Mouse (Mus musculus): ENCODE measurements around the gene Neurl2. TPM values are rescaled to one million over a fixed set of nuclear protein-coding genes. Genes with fewer than 3 reads are reported as not detected.
"Not testable (repeated sequence)": the region's sequence is repeated elsewhere in the genome, so short reads cannot be mapped to it uniquely, and the experiment has no call there.

The Neurl2 gene
- polyA plus RNA-seq, 1 experiment from 2014 or later: 4.2 TPM

DNA sequence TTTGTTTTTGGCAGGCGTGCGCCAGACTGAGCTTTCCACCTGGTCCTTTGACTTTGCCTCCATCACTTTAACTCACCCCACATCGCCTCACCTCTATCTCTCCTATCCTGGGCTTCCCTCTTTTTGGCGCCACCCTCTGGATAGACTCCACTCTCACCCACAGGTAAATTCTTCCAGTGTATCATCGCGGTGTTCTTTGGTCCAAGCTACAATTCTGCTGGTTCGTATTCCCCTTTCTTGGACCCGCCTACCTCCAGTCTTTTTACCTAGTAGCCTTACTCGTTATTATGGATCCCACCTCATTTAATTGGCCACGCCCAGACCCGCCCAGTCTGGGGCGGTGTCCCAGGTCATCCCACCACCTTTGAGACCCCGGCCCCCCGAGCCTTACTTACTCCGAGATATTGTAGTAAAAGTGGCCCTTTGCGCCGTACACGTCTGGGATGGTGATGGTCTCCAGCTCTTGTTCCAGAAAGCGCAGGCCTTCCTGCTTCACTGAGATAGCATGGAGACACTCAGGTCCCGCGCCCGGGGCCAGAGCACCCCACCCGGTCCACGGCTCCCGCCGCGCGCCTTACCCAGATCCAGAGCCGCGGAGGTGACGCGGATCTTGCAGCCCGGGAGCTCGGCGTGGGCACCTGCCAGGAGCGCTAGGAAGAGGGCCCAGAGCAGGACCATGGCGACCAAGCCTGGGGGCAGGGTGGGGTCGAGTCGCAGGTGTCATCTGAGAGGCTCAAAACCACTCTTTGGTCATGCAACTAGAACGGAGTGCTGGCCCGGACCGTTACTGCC, 23.2 kb upstream of the Neurl2 start:
- Histone ChIP-seq H3K9me3 (replicated peaks) (no peaks in the 10 kb centered on the region), H3K27ac (no peak overlapping the region), H3K9ac (peak overlapping the region; percentile 61), H3K36me3 (ENCODE audit: poor library complexity, severe bottlenecking) (no peaks in the 10 kb centered on the region), H3K4me2 (peak overlapping the region; percentile 96), H3K4me3 (peak overlapping the region; percentile 49), H3K27me3 (peaks cover 56% of the 10 kb centered on the region), H3K4me1 (peaks cover 22% of the 10 kb centered on the region)
- under 1% methylated on average over 42 of the region's 42 CpGs for WGBS
- ATAC-seq: no peak

- peaks cover 56% of the 10 kb centered on the region for H3K27me3 ChIP-seq
- H3K4me1 ChIP-seq: peaks cover 22% of the 10 kb centered on the region
- H3K27ac ChIP-seq; H3K4me3 ChIP-seq; H3K9ac ChIP-seq; H3K4me2 ChIP-seq; H3K36me3 ChIP-seq (ENCODE audit: poor library complexity, severe bottlenecking); H3K9me3 ChIP-seq (replicated peaks); ATAC-seq: not testable (repeated sequence)
- 81% methylated on average over 5 of the region's 5 CpGs for WGBS
Measured at GRCm38 (mm10) chr2:164855572-164855971, 22.3 kb upstream of the Neurl2 start.

DNA sequence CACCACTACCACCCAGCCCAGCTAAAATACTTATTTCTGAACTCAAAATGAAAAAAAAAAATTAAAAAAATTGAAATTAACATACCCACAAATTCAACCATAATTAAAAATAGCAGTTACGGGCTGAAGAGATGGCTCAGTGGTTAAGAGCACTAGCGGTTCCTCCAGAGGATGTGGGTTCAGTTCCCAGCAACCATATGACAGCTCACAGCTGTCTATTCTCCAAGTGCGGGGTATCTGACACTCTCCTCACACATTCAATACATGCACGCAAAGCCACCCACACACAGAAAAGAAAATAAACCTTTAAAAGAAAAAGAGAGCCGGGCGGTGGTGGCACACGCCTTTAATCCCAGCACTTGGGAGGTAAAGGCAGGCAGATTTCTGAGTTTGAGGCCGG, 16.8 kb upstream of the Neurl2 start:
- no peak overlapping the region for H3K9ac ChIP-seq
- no peaks in the 10 kb centered on the region for H3K36me3 ChIP-seq (ENCODE audit: poor library complexity, severe bottlenecking)
- H3K4me3 ChIP-seq: no peak overlapping the region
- 91% methylated on average over 8 of the region's 8 CpGs for WGBS
- H3K27ac ChIP-seq: no peak overlapping the region
- no peak for ATAC-seq
- peaks cover 10% of the 10 kb centered on the region for H3K27me3 ChIP-seq
- no peaks in the 10 kb centered on the region for H3K9me3 ChIP-seq (replicated peaks)
- no peaks in the 10 kb centered on the region for H3K4me1 ChIP-seq
- no peak overlapping the region for H3K4me2 ChIP-seq

GRCm38 (mm10) chr2:164845782-164846181, 12.5 kb upstream of the Neurl2 start:
- WGBS: 55% methylated on average over 3 of the region's 3 CpGs
- Histone ChIP-seq H3K4me1 (no peaks in the 10 kb centered on the region), H3K36me3 (ENCODE audit: poor library complexity, severe bottlenecking) (no peaks in the 10 kb centered on the region), H3K9me3 (replicated peaks) (no peaks in the 10 kb centered on the region), H3K27me3 (no peaks in the 10 kb centered on the region), H3K4me2 (no peak overlapping the region), H3K27ac (no peak overlapping the region), H3K4me3 (no peak overlapping the region), H3K9ac (no peak overlapping the region)
- ATAC-seq: no peak

DNA sequence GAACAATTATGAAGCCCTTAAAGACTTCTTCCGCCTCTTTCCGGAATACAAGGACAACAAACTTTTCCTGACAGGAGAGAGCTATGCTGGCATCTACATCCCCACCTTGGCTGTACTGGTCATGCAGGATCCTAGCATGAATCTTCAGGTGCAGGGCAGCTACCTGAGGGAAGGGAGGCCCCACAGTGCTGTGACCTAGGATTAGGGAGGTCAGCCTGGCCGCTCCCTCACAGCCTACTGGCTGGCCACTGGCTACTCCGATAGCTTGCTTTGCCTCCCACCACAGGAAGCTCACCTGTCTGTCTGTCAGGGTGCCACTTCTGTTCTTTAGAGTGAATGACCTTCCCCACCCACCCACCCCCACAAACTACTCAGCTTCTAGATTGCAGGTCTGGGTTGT, 1.9 kb upstream of the Neurl2 start:
- peak overlapping the region; percentile 95 for H3K4me2 ChIP-seq

GRCm38 (mm10) chr2:164834531-164834930, 1.3 kb upstream of the Neurl2 start:
- H3K4me2 ChIP-seq: peak overlapping the region; percentile 95
- no peak for ATAC-seq
- no peaks in the 10 kb centered on the region for H3K9me3 ChIP-seq (replicated peaks)
- no peak overlapping the region for H3K27ac ChIP-seq
- peaks cover 32% of the 10 kb centered on the region for H3K36me3 ChIP-seq (ENCODE audit: poor library complexity, severe bottlenecking)
- H3K4me1 ChIP-seq: peaks cover 23% of the 10 kb centered on the region
- 43% methylated on average over 8 of the region's 8 CpGs for WGBS
- H3K27me3 ChIP-seq: no peaks in the 10 kb centered on the region
- H3K4me3 ChIP-seq: peak overlapping the region; percentile 58
- H3K9ac ChIP-seq: peak overlapping the region; percentile 74

More for the DNA sequence above, 1.9 kb upstream of the Neurl2 start:
- WGBS: 93% methylated on average over 4 of the region's 4 CpGs
- Histone ChIP-seq H3K9me3 (replicated peaks) (no peaks in the 10 kb centered on the region), H3K36me3 (ENCODE audit: poor library complexity, severe bottlenecking) (peaks cover 38% of the 10 kb centered on the region), H3K4me1 (peaks cover 23% of the 10 kb centered on the region), H3K9ac (0 out of 2 replicates have a peak overlapping the region, but pooled peaks have one; percentile 74), H3K4me3 (peak overlapping the region; percentile 58; the same call in 1 of the 2 replicates), H3K27ac (no peak overlapping the region), H3K27me3 (no peaks in the 10 kb centered on the region)
- no peak for ATAC-seq

DNA sequence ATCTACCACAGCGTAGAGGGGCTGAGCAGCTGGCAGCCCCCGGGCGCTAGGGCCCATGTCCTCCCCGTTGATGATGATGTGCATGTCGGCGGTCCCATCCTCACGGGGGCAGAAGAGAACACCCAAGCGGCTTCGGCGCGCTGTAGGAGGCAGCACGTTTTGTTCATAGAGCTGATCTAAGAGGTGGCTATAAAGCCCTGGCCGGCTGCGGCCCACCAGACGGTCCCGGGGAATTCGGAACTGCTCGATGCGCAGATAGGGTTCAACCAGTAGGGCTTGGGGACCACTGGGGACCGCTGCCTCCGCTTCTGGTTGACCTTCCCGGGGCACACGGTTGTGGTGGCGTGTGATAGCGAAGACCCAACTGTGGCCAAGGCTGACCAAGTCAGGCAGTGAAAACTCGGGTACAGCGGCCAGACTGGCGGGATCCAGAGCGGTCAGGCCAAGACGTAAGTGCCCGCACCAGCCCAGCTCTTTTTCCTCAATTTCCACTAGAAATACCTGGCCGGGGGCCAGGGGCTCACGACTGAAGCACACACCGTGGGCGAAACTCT, 431 bp downstream of the Neurl2 start, which contains the start of gene Ctsa:
Gene Ctsa (plus strand): TSS at position 126 of the 554 bp plus-strand sequence.
- WGBS: under 1% methylated on average over 35 of the region's 35 CpGs
- H3K27me3 ChIP-seq: no peaks in the 10 kb centered on the region
- ATAC-seq: peak; percentile 82

DNA sequence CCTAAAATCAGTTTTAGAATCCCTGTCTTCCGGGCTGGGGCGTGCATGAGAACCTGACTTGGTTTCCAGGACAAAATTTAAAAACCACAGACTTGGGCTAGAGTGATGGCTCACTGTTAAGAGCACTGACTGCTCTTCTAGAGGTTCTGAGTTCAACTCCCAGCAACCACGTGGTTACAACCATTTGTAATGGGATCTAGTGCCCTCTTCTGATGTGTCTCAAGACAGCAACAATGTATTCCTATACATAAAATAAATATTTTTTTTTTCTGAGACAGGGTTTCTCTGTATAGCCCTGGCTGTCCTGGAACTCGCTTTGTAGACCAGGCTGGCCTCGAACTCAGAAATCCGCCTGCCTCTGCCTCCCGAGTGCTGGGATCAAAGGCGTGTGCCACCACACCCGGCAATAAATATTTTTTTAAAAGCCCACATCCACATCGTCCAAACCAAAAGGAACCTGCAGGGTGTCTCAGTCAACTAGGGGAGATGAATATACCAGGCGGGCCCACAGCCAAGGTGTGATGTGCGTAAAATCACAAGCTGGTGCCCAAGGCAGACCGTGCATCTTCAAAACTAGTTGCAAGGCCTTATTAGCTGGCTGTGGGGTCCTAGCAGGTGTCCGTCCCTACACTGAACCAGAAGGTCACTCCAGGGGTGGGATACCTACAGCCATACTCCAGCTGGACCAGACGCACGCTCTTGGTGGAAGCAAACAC, 1.1 kb downstream of the Neurl2 start:
- H3K27me3 ChIP-seq: no peaks in the 10 kb centered on the region
- peaks cover 23% of the 10 kb centered on the region for H3K4me1 ChIP-seq
- WGBS: 65% methylated on average over 16 of the region's 16 CpGs
- ATAC-seq: no peak
- H3K4me3 ChIP-seq: peak overlapping the region; percentile 58
- peak overlapping the region; percentile 74 for H3K9ac ChIP-seq
- H3K4me2 ChIP-seq: peak overlapping the region; percentile 95
- no peaks in the 10 kb centered on the region for H3K9me3 ChIP-seq (replicated peaks)
- H3K27ac ChIP-seq: peak overlapping the region; percentile 68; the same call in 1 of the 2 replicates
- H3K36me3 ChIP-seq (ENCODE audit: poor library complexity, severe bottlenecking): peaks cover 30% of the 10 kb centered on the region

More for the DNA sequence above, 431 bp downstream of the Neurl2 start, which contains the start of gene Ctsa:
- peak within 1 kb of the TSS; percentile 68 for H3K27ac ChIP-seq
- H3K4me1 ChIP-seq: peaks cover 23% of the 10 kb centered on the region
- peaks cover 28% of the 10 kb centered on the region for H3K36me3 ChIP-seq (ENCODE audit: poor library complexity, severe bottlenecking)
- no peaks in the 10 kb centered on the region for H3K9me3 ChIP-seq (replicated peaks)
- H3K4me3 ChIP-seq: peak within 1 kb of the TSS; percentile 58
- peak within 1 kb of the TSS; percentile 95 for H3K4me2 ChIP-seq
- H3K9ac ChIP-seq: peak within 1 kb of the TSS; percentile 74

GRCm38 (mm10) chr2:164831029-164831428, 2.2 kb downstream of the Neurl2 start:
- Histone ChIP-seq H3K4me3 (no peak overlapping the region), H3K36me3 (ENCODE audit: poor library complexity, severe bottlenecking) (peaks cover 31% of the 10 kb centered on the region), H3K27me3 (no peaks in the 10 kb centered on the region), H3K9me3 (replicated peaks) (no peaks in the 10 kb centered on the region), H3K4me1 (peaks cover 23% of the 10 kb centered on the region), H3K9ac (no peak overlapping the region), H3K27ac (no peak overlapping the region), H3K4me2 (no peak overlapping the region)
- 89% methylated on average over 10 of the region's 10 CpGs for WGBS
- no peak for ATAC-seq

DNA sequence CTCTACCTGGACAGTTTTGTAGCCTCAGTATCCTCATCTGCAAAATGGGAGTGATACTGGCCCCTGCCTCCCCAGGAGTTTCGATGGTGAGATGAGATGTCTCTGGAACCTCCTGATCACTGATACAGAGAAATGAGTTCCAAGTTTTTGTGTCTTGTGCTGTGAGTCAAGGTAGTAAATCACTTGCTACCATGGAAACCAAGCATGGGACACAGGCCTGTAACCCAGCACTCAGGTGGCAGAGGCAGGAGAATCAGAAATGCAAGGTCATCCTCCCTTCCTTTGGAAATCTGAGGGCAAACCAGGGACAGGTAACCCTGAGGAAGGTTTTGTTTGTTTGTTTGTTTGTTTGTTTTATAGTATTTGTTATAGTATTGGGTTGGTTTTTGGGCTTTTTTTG, 4.2 kb downstream of the Neurl2 start:
- Histone ChIP-seq H3K27ac (no peak overlapping the region), H3K4me1 (peaks cover 16% of the 10 kb centered on the region), H3K9me3 (replicated peaks) (no peaks in the 10 kb centered on the region), H3K4me3 (no peak overlapping the region), H3K36me3 (ENCODE audit: poor library complexity, severe bottlenecking) (peaks cover 46% of the 10 kb centered on the region), H3K9ac (no peak overlapping the region), H3K4me2 (no peak overlapping the region), H3K27me3 (no peaks in the 10 kb centered on the region)
- WGBS: 98% methylated on average over 1 of the region's 1 CpGs
- no peak for ATAC-seq

GRCm38 (mm10) chr2:164828437-164828836, 4.8 kb downstream of the Neurl2 start, which contains the start of gene Spata25:
Spata25 (minus strand) TSS chr2:164828537.
- Histone ChIP-seq H3K9me3 (replicated peaks) (no peaks in the 10 kb centered on the region), H3K4me1 (peaks cover 20% of the 10 kb centered on the region), H3K4me3 (no peak within 1 kb of the TSS), H3K27ac (no peak within 1 kb of the TSS), H3K4me2 (no peak within 1 kb of the TSS), H3K36me3 (ENCODE audit: poor library complexity, severe bottlenecking) (peaks cover 46% of the 10 kb centered on the region), H3K27me3 (no peaks in the 10 kb centered on the region), H3K9ac (no peak within 1 kb of the TSS)
- 88% methylated on average over 6 of the region's 6 CpGs for WGBS
- no peak for ATAC-seq
